Mouse (Mus musculus) neural tube, embryonic 14.5 days (tissue): ENCODE measurements around the gene Gm4836. TPM values are rescaled to one million over a fixed set of nuclear protein-coding genes. Genes with fewer than 3 reads are reported as not detected.
"Not testable (repeated sequence)": the region's sequence is repeated elsewhere in the genome, so short reads cannot be mapped to it uniquely, and the experiment has no call there.

Experiments
- ATAC-seq: fragments of 200-750 bp; cut with Nextera tagmentation; 2 replicates; pipeline ENCODE4 v1.8.0; 2017; ENCODE audit warnings: low read depth, mild to moderate bottlenecking, moderate TSS enrichment, moderate library complexity
- H3K27ac ChIP-seq: fragments of 300-500 bp; sonication (generic); 2 replicates; pipeline ENCODE4 v1.5.1; 2014; ENCODE audit warnings: low read depth, mild to moderate bottlenecking, control low read depth, low read length, moderate library complexity, mixed read lengths
- H3K27me3 ChIP-seq: fragments of 300-500 bp; sonication (generic); 2 replicates; pipeline ENCODE4 v1.6.1; 2014; ENCODE audit warnings: low read length; ENCODE audit not compliant: control insufficient read depth, insufficient read depth
- H3K36me3 ChIP-seq: fragments of 300-500 bp; sonication (generic); 2 replicates; pipeline ENCODE4 v1.6.1; 2014; ENCODE audit warnings: low read length, mixed read lengths; ENCODE audit not compliant: control insufficient read depth, insufficient read depth
- H3K4me1 ChIP-seq: fragments of 300-500 bp; sonication (generic); 2 replicates; pipeline ENCODE4 v1.6.1; 2014; ENCODE audit warnings: low read length; ENCODE audit not compliant: control insufficient read depth, insufficient read depth
- H3K4me2 ChIP-seq: fragments of 300-500 bp; sonication (generic); 2 replicates; pipeline ENCODE4 v1.6.1; 2014; ENCODE audit warnings: mild to moderate bottlenecking, low read depth, low read length, control low read depth
- H3K4me3 ChIP-seq: fragments of 300-500 bp; sonication (generic); 2 replicates; pipeline ENCODE4 v1.5.1; 2014; ENCODE audit warnings: low read depth, low read length, control low read depth, mixed read lengths
- H3K9ac ChIP-seq: fragments of 300-500 bp; sonication (generic); replicated peaks from 2 replicates; pipeline ENCODE4 v1.6.1; 2014; ENCODE audit warnings: low read depth, mild to moderate bottlenecking, control low read depth, low read length, mixed read lengths
- H3K9me3 ChIP-seq: fragments of 300-500 bp; sonication (generic); 2 replicates; pipeline ENCODE4 v1.6.1; 2016; ENCODE audit warnings: low read length; ENCODE audit not compliant: control insufficient read depth
- WGBS: fragments of 180-500 bp; shearing (Covaris S2); extraction: QIAGEN DNeasy Blood & Tissue Kit; methylation state at CpG from one replicate; pipeline ENCODE4 v1.1.7; 2014; 5-methylcytosine and 5-hydroxymethylcytosine counted together
- polyA plus RNA-seq: library from polyadenylated mRNA; unstranded; fragments of >200 nt; fragmentation: Nextera tagmentation; extraction: Ambion mirVana; gene quantifications from 2 replicates; pipeline ENCODE4 v1.2.1, GENCODE M21; 2014

Gene Gm4836
- not detected in 2 replicates for polyA plus RNA-seq

- H3K27me3 ChIP-seq, H3K4me1 ChIP-seq, ATAC-seq, H3K9me3 ChIP-seq, H3K36me3 ChIP-seq, H3K27ac ChIP-seq, H3K4me2 ChIP-seq, H3K9ac ChIP-seq, H3K4me3 ChIP-seq: not testable (repeated sequence)
- WGBS: no CpG with 5 or more reads among the region's 6 CpGs
Observed at GRCm38 (mm10) chrX:28293532-28293931, at the start of gene Gm4836. Gm4836 (minus strand) TSS chrX:28293632.
